Mouse (Mus musculus) limb, embryonic 13.5 days (tissue): ENCODE data around the gene Ccdc18. TPM values are rescaled to one million over a fixed set of nuclear protein-coding genes. Genes with fewer than 3 reads are reported as not detected.
A peak's percentile ranks its signal among the peaks of the same experiment; 100 is the strongest.
"Not testable (repeated sequence)": the region's sequence is repeated elsewhere in the genome, so short reads cannot be mapped to it uniquely, and the experiment has no call there.

Experiments used
- ATAC-seq: fragments of 200-750 bp; cut with Nextera tagmentation; 2 replicates; pipeline ENCODE4 v1.8.0; 2017; ENCODE audit warnings: low read depth, moderate number of reproducible peaks, moderate TSS enrichment; ENCODE audit not compliant: low FRiP score
- H3K27ac ChIP-seq: fragments of 300-500 bp; sonication (generic); 2 replicates; pipeline ENCODE4 v1.5.1; 2015; ENCODE audit warnings: inconsistent platforms, mild to moderate bottlenecking, moderate library complexity
- H3K27me3 ChIP-seq: fragments of 300-500 bp; sonication (generic); 2 replicates; pipeline ENCODE4 v1.6.1; 2015; ENCODE audit warnings: mild to moderate bottlenecking, inconsistent platforms
- H3K36me3 ChIP-seq: fragments of 300-500 bp; sonication (generic); 2 replicates; pipeline ENCODE4 v1.6.1; 2015; ENCODE audit warnings: inconsistent platforms, mild to moderate bottlenecking, moderate library complexity
- H3K4me1 ChIP-seq: fragments of 300-500 bp; sonication (generic); 2 replicates; pipeline ENCODE4 v1.6.1; 2015; ENCODE audit warnings: inconsistent platforms
- H3K4me2 ChIP-seq: fragments of 300-500 bp; sonication (generic); replicated peaks from 2 replicates; pipeline ENCODE4 v1.6.1; 2015; ENCODE audit warnings: inconsistent platforms, mild to moderate bottlenecking, moderate library complexity
- H3K4me3 ChIP-seq: fragments of 300-500 bp; sonication (generic); 2 replicates; pipeline ENCODE4 v1.5.1; 2015; ENCODE audit warnings: moderate library complexity, mild to moderate bottlenecking, inconsistent platforms
- H3K9ac ChIP-seq: fragments of 300-500 bp; sonication (generic); 2 replicates; pipeline ENCODE4 v1.6.1; 2015; ENCODE audit warnings: mild to moderate bottlenecking, inconsistent platforms
- H3K9me3 ChIP-seq: fragments of 300-500 bp; sonication (generic); 2 replicates; pipeline ENCODE4 v1.6.1; 2016; ENCODE audit warnings: inconsistent platforms
- WGBS: fragments of 180-500 bp; shearing (Covaris S2); methylation state at CpG from one replicate; pipeline ENCODE4 v1.1.7; 2015; 5-methylcytosine and 5-hydroxymethylcytosine counted together
- polyA plus RNA-seq: library from polyadenylated mRNA; unstranded; fragments of >200 nt; fragmentation: Nextera tagmentation; extraction: Ambion mirVana; gene quantifications from 2 replicates; pipeline ENCODE4 v1.2.1, GENCODE M21; 2015

Gene Ccdc18
- polyA plus RNA-seq, 1 experiment from 2014 or later, result 9.5 TPM

DNA sequence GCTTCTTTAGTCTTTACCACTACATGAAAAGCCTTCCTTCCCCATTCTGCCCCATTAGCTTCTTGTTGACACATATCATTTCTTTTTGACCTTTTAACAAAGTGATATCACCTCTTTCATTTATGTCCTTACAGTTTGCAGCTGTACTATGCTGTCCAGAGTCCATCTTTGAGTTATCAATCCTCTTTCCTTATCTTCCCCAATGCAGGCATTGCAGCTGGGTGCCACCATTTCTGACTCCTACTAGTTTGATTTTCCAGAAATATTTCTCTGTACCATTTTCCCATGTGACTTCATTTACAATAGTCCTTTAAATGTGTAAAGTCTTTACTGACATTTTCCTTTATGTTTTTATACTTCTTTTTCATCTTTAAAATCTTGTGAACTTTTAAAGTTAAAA, 134.3 kb downstream of the Ccdc18 start:
- Histone ChIP-seq H3K4me2 (no peak overlapping the region), H3K9ac (no peak overlapping the region)

DNA sequence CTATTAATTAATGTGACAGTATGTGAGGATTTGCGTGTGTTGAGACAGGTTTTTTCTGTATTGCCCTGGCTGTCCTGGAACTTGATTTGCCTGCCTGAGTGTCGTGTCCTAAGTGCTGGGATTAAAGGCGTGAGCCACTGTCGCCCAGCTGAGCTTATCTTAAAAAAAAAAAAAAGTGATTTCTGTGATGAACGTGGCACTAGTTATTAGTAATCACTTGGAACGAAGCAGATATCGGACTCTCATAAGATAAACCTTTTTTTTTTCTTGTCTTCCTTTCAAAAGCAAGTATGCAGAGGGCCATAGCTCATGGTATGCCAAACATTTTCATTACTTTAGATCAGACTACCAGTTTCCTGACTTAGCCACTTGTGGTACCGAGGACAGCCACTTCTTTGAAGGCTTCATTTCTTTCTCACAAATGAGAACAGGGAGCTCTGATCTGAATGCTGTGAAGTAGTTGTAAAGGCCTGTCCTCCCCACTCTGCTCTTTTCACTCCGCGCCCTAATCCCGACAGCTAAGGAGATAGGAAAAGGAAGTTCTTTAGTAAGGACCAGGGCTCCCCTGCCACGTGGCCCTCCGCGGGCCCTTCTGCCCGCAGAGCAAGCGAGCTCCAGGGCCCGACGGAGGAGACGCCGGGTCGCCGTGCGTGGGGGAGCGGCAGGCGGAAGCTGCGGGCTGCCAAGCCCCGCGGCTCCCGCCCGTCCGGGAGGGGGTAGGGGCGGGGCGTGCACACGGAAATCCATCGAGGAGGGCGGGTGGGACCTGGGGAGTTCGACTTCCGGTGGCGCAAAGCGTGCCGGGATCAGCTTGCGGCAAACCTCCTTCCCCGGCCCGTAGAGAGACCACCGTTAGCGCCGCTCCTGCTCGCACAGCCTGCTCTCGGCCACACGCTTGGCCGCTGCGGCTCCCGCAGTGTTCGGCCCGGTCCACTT, 135.7 kb downstream of the Ccdc18 start, which contains the start of gene Dr1:
Dr1 (plus strand) TSS at position 771 of the 936 bp plus-strand sequence.
- peaks cover 10% of the 10 kb centered on the region for H3K36me3 ChIP-seq
- peak; percentile 98 for ATAC-seq
- no peaks in the 10 kb centered on the region for H3K27me3 ChIP-seq
- H3K9me3 ChIP-seq, result no peaks in the 10 kb centered on the region
- H3K4me1 ChIP-seq, result peaks cover 27% of the 10 kb centered on the region
- peak within 1 kb of the TSS; percentile 94 for H3K4me2 ChIP-seq
- H3K27ac ChIP-seq, result peak within 1 kb of the TSS; percentile 93
- WGBS, result 4% methylated on average over 53 of the region's 55 CpGs
- peak within 1 kb of the TSS; percentile 95 for H3K4me3 ChIP-seq
- H3K9ac ChIP-seq, result peak within 1 kb of the TSS; percentile 97

More for the DNA sequence above, 134.3 kb downstream of the Ccdc18 start:
- no peak overlapping the region for H3K4me3 ChIP-seq
- no peak overlapping the region for H3K27ac ChIP-seq
- H3K27me3 ChIP-seq, result no peaks in the 10 kb centered on the region
- H3K36me3 ChIP-seq, result no peaks in the 10 kb centered on the region
- no peaks in the 10 kb centered on the region for H3K9me3 ChIP-seq
- no peak for ATAC-seq
- peaks cover 27% of the 10 kb centered on the region for H3K4me1 ChIP-seq

DNA sequence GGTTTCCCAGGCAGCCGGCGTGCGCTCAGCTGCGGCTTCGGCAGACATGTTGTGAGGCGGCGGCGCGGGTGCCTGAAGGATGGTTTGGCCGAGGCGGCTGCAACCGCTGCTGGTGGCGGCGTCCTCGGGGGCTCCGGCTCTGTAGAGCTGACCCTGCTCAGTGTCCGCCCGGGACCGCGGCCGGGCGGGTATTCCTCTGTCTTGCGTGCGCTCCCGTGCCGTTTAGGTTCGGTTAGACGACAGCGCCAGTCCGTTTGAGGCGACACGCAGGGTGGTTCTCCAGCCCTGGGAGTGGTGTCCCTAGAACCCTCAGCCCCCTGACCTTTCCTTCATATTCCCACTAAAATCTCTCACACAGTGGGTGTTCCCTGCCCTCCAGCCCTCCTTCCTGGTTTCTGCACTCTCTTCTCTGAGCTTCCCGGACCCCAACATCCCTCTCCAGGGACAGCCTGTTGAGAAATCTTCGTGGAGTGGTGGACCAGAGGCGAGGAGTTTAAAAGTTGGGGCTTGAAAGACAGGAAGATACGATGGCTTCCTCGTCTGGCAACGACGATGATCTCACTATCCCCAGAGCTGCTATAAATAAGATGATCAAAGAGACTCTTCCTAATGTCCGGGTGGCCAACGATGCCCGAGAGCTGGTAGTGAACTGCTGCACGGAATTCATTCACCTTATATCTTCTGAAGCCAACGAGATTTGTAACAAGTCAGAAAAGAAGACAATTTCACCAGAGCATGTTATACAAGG, 136.6 kb downstream of the Ccdc18 start:
- no peak for ATAC-seq
- peak overlapping the region; percentile 93 for H3K27ac ChIP-seq
- H3K9me3 ChIP-seq, result no peaks in the 10 kb centered on the region
- under 1% methylated on average over 44 of the region's 44 CpGs for WGBS
- peak overlapping the region; percentile 94 for H3K4me2 ChIP-seq
- peak overlapping the region; percentile 97 for H3K9ac ChIP-seq
- peaks cover 13% of the 10 kb centered on the region for H3K36me3 ChIP-seq
- H3K4me1 ChIP-seq, result peaks cover 27% of the 10 kb centered on the region
- H3K27me3 ChIP-seq, result no peaks in the 10 kb centered on the region
- peak overlapping the region; percentile 95 for H3K4me3 ChIP-seq

DNA sequence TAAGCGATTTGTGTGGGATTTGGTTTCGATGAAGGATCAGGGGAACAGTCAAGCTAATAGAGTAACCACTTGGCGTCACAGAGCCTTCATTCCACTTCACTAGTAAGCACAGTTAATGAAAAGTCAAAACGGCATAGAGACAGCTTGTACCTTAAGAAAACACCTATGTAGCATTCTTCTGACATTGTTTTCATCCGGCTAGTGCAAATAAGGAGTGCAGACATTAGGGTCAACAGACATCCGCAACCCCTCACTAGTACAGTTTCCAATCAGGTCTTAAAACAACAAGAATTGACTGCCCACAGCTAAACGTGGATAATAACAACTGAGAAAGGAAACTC, 137.1 kb downstream of the Ccdc18 start:
- WGBS, result 10% methylated on average over 7 of the region's 7 CpGs
- ATAC-seq, result no peak

DNA sequence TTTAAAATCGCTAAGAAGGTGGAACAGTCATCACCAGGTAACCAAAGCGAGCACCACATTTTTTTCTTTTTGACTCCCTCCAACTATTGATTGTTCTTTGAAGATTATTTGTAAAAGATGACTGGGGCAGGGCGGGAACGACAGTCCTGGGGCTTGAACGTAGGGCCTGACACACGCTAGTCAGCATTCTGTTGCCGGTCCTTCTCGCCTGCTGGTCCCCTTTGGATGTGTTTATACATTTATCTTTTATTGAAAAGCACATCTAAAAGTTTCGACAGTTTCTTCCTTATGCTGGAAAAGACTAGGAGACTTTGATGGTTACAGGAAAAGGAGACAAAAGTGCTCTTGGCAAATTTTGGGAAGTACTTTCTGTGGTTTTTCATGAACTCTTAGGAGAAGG, 137.7 kb downstream of the Ccdc18 start:
- Histone ChIP-seq H3K4me3 (peak overlapping the region; percentile 95), H3K9me3 (no peaks in the 10 kb centered on the region), H3K4me1 (peaks cover 27% of the 10 kb centered on the region), H3K27me3 (no peaks in the 10 kb centered on the region), H3K27ac (no peak overlapping the region), H3K4me2 (peak overlapping the region; percentile 94), H3K36me3 (peaks cover 13% of the 10 kb centered on the region), H3K9ac (peak overlapping the region; percentile 97)
- WGBS, result 46% methylated on average over 9 of the region's 9 CpGs
- ATAC-seq, result no peak

More for the DNA sequence above, 137.1 kb downstream of the Ccdc18 start:
- H3K4me2 ChIP-seq, result peak overlapping the region; percentile 94
- H3K27ac ChIP-seq, result no peak overlapping the region
- H3K36me3 ChIP-seq, result peaks cover 13% of the 10 kb centered on the region
- H3K9me3 ChIP-seq, result no peaks in the 10 kb centered on the region
- H3K27me3 ChIP-seq, result no peaks in the 10 kb centered on the region
- peak overlapping the region; percentile 95 for H3K4me3 ChIP-seq
- H3K9ac ChIP-seq, result peak overlapping the region; percentile 97
- peaks cover 27% of the 10 kb centered on the region for H3K4me1 ChIP-seq

DNA sequence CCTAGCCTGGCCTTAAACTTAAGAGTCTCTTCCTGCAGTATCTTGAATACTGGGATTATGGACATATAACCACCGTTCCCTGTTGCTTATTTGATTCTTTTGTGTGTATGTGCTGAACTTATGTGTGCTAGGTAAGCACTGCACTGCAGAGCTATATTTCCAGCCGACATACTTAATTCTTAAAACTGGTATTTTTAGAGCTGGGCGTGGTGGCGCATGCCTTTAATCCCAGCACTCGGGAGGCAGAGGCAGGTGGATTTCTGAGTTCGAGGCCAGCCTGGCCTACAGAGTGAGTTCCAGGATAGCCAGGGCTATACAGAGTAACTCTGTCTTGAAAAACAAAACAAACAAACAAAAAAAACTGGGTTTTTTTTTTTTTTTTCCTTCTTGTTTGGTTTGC, 138.7 kb downstream of the Ccdc18 start:
- not testable (repeated sequence) for ATAC-seq, H3K9ac ChIP-seq, H3K27ac ChIP-seq, H3K27me3 ChIP-seq, H3K9me3 ChIP-seq
- Histone ChIP-seq H3K4me2 (peak overlapping the region; percentile 94), H3K4me3 (peak overlapping the region; percentile 20; the same call in 1 of the 2 replicates), H3K36me3 (peaks cover 19% of the 10 kb centered on the region), H3K4me1 (peaks cover 27% of the 10 kb centered on the region)
- 92% methylated on average over 6 of the region's 6 CpGs for whole genome bisulfite sequencing

Other genes starting within 250 kb of the Ccdc18 start
- gene Rpl5, start 232.4 kb upstream of the Ccdc18 start, polyA plus RNA-seq, result 75.5 and 79.7 TPM in 2 replicates
- gene Fam69a, start 145.8 kb upstream of the Ccdc18 start, polyA plus RNA-seq, result 30.9 and 31.7 TPM in 2 replicates
- 142 and 159 TPM in 2 replicates for gene Mtf2, start 67.2 kb upstream of the Ccdc18 start, polyA plus RNA-seq
- gene Tmed5, start 255 bp upstream of the Ccdc18 start, polyA plus RNA-seq, result 33.4 and 35.3 TPM in 2 replicates
- 47.5 and 48.9 TPM in 2 replicates for gene Dr1, start 136.0 kb downstream of the Ccdc18 start, polyA plus RNA-seq
- 4.6 and 5.1 TPM in 2 replicates for gene Pigg, start 179.7 kb downstream of the Ccdc18 start, polyA plus RNA-seq
- 0.08 TPM in 1 of 2 replicates, not detected in the other for gene Gm42517, start 235.0 kb downstream of the Ccdc18 start, polyA plus RNA-seq